Mouse (Mus musculus) hindlimb bud, embryonic 11.5 days (tissue): ENCODE results near the gene Olfr314.
"Not testable (repeated sequence)": the region's sequence is repeated elsewhere in the genome, so short reads cannot be mapped to it uniquely, and the experiment has no call there.

ENCODE experiments used
- DNase-seq: peaks from one replicate; pipeline ENCODE4 v3.0.0-alpha.2; 2012; ENCODE audit warnings: low read depth, low spot score; ENCODE audit errors: extremely low spot score

Gene Olfr314

DNA sequence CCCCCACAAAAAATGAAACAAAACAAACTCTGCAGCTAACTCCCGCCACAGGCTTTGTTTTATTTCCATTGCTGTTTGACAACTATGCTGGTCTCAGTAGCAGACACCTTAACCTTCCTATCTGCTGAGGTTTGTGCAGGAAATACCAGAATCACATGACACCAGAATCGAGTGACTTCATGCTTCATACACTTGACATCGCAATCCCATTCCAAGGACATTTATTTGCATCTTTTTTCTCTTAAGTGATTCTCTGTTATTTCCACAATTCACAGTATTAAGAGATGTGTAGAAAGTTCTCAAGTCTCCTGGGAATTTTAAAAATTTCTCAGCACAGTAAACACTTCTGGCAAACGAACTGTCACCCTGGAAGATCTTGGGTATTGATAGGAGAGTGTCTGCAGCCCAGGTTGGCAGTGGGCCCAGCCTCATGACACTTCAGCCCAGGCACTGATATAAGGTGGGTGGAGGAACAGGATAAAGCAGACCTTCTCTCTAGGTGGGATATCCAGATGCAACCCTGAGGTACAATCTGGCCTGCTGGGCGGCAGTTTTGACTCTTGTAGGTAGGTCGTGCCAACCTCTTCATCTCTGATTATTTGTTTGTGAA, at the start of gene Olfr314:
Gene Olfr314, plus strand, starts transcription at position 473 of the 610 bp plus-strand sequence.
- no peak for DNase-seq

DNA sequence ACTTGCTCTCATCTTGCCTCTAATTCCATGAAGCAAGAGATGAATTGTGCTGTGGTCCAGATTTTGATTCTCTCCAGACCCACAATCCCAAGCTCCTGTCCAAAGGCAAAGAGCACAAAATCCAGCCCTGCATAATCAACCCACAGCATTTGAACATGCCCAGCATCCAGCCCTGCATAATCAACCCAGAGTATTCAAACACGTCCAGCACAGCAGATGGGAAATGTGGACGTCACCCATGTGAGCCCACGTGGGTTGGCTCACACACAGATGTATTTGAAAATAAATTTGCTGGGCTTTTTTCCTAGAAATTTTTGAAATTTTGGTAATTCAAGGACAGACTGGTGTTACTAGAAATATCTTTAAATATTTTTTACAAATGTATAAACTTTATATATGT, 49.4 kb upstream of the Olfr314 start:
- DNase-seq, result no peak

DNA sequence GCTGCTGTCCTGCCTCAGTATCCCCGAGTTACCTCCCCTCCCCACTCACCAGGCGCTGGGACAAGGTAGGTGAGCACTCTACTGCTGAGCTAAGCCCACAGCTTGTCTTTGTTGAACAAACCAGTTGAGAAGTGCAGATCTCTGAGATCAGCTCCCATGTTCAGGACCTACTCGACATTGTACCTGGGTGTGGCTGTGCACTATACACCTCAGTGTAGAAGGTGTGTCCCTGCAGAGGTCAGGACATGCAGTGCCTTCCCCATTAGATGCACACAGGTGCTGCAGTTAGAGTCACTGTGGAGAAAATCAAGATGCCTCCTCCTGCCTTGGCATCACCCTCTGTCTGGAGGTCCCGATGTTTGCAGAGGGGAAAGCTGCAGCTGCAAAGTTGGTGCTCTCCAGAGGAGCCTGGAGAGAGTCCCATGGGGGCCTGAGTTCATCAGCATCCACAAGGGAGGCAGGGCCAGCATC, 43.9 kb upstream of the Olfr314 start, which contains the start of gene Olfr317:
Gene Olfr317, minus strand, starts transcription at position 421 of the 471 bp plus-strand sequence.
- no peak for DNase-seq

DNA sequence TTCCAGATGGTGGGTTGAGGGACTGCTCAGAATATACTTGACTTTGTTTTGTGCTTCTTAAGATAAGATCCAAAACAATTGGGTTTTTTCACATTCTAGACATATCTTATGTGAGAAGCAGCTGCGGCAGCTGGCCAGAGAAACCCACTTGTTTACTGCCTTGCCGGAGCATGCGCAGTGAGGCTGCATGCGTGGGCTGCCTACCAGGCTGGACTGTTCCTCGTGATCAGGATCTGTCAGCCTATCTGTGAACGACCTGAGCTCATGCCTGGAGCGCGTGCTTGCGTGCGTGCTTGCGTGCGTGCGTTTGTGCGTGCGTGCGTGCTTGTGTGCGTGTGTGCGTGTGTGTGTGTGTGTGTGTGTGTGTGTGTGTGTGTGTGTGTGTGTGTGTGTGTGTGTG, 31.7 kb upstream of the Olfr314 start:
- DNase-seq, result not testable (repeated sequence)

DNA sequence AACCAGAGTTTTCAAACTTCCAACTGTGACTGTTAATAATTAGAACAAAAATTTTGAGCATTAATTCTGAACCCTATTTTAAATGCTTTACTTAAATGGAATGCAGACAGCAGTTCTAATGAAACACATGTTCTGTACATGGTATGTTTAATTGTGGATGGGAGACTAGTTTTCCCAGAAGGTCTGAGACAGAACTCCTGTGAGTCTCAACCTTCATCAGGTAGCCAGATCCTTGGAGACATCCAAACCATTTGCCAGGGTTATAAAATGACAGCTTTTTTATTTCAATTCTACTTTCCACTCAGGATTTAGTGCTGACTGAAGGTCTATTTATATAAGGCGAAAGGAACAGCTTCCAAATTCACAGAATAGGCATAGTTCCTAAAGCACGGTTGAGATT, 30.3 kb upstream of the Olfr314 start, which contains the start of gene Olfr316:
Gene Olfr316, plus strand, starts transcription at position 301 of the 400 bp plus-strand sequence.
- DNase-seq, result no peak

DNA sequence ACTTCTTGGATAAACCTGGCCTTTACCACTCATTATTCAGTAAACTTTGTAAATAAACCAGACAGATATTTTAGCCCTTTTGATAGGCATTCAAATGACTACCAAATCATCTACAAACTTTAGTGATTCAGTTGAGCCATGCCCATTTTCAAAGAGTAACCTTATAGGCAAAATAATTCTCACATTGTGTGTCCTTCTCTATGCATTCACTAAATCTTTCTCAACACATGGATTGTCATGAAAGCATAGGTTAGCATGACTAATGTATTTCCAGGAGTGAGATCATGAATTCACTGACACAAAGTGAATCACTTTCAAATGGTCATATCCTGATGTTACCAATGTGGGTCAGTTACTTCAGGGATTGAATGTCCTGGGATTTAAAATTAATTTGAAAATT, 9.9 kb upstream of the Olfr314 start, which contains the start of gene Olfr315:
Gene Olfr315, plus strand, starts transcription at position 301 of the 400 bp plus-strand sequence.
- DNase-seq, result no peak

DNA sequence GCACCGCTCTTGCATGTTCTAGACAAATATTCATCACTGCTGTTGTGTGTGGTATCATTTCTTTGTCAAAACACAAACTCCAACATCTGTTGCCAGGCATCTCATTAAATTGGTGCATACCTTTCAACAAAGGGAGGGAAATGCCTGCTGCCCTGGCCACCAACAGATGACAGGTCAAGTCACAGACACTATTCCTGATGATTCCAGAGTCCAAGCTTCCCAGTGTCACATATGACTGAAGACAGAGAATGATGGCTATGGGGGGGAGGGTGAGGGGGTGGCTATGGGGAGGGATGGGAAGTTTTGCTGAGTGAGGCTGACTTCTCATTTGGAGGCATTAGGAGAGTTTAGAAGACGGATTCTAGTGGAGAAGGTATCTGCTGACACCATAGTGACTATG, 1.4 kb downstream of the Olfr314 start:
- no peak for DNase-seq

DNA sequence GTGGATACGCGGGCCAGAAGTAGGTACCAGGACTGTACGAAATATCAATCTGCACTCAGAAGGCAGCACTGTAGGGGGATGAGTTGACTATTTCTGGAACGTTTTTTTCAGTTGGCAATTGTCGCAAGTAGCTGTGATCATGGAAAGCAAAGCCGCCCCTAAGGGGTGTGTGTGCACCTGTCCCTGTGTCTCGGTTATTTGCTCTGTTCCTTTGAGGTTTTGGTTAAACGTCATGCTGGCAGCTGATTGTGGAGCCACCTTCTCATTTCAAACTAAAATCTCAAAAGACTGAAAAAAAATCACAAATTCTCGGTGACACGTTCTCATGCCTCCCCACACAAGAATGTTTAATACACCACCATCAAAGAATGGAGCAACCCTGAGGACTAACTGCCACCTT, 4.9 kb downstream of the Olfr314 start:
- no peak for DNase-seq

DNA sequence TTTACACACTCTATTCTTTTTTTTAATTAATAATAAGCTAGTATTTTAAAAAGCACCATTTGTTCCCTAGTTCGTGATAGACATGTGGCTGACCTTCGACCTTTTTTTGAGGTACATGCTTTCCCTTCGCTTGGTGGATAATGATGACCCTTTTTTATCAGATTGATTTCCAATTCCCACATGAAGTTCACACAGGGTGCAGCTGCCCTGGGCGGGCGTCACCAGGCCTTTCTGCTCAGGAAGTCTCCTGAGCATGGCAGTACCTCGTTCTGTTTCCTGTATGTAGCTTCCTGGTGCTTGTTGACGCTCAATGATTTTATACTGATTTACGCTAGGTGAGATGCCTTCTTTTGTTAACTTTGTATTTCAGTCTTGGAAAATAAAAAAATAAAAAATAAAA, 5.6 kb downstream of the Olfr314 start:
- no peak for DNase-seq

DNA sequence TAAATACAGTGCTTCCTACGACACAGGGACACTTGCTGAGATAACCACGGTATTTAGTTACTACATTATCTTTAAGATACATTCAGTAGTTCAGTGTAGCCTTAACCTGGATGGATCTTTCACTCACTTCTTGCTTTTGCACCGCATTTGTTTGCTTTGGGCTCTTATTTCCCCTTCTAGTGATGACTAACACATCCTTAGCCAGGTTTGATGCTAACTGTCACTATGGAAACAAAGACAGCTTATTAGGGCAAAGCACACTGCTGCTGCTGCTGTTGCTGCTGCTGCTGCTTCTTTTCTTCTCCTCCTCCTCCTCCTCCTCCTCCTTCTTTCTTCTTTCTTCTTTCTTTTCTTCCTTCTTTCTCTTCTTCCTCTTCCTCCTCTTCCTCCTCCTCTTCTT, 6.8 kb downstream of the Olfr314 start:
- no peak for DNase-seq

DNA sequence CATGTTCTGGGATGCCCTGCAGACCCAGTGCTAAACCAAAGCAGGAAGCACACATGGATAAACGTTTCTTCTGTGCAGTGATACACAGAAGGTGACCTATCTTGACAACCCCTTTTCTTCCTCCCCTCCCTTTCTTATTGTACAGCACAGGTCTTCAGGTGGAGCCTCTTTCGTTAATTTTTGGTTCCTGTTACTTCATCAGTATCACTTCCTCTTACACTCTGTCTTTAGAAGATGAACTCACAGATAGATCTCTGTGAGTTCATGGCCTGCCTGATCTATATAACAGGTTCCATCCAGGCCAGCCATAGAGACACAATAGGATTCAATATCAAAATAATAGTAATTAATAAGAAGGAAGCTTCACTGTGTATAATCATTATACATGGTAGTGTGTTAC, 7.3 kb downstream of the Olfr314 start:
- no peak for DNase-seq

DNA sequence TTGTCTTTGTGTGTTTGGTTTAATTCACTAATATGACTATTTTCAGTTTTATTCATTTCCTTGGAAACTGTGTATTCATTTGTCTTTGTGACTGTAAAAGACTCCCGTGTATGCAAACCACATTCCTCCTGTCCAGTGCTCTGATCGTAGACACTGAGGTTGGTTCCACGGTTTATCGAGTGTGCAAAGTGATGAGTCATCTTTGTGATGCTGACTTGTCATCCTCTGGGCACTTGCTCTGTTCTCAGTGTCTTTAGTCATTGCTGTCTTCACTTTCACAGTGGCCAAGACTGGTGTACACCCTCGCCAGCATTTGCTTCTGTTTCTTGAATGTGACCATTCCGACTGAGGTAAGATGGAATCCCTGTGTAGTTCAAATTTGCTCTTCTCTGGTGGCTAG, 7.9 kb downstream of the Olfr314 start:
- DNase-seq, result no peak

DNA sequence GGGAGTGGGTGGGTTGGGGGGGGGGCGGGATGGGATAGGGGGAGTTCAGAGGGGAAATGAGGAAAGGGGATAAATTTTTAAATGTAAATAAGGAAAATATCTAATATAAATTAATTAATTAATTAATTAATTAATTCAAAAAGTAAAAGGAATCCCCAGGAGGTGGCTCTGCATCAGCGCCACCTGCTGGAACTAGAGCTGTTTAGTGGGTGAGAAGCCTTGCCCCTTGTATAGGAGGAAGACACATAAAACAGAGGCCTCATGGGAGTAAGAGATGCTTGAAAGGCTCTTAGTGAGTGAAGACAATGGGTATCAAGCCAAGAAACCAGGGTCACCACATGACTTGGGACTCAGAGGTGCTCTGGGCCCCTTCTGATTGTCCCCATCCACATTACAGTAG, 13.1 kb downstream of the Olfr314 start:
- DNase-seq, result no peak

DNA sequence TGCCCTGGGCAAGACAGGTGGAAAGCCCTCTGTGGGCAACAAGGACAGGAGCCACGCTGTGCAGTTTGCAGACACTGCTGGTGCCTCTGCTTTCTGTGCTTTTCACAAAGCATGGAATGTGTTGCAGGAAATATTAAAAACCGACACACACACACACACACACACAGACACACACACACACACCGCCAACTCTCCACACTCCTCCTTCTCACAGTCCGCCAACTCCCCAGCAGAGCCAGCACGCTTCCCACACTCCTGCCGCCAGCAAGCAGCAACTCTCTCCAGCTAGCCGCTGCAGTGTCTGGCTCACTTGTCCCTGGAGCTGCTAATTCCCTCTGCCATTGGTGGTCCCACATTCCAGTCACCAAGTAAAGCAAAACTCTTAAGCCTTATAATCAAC, 14.1 kb downstream of the Olfr314 start:
- DNase-seq, result no peak

DNA sequence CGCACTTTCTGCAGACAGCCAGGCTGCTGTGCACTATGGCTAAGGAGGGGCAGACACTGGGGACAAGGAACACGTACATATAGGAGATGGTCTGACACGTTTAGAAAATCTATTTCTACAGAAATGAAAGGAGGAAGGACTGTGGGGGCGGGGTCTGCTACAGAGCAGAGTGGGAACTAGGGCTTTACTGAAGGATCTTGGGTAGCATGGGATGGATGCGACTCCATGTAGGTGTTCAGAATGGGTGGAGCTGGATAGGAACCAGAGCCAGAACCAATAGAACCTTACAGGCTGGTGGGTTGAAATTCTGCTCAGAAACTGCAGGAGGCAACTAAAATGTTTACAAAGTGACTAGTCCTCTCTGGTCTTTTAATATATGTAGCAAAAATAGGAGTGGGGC, 17.0 kb downstream of the Olfr314 start:
- DNase-seq, result no peak

DNA sequence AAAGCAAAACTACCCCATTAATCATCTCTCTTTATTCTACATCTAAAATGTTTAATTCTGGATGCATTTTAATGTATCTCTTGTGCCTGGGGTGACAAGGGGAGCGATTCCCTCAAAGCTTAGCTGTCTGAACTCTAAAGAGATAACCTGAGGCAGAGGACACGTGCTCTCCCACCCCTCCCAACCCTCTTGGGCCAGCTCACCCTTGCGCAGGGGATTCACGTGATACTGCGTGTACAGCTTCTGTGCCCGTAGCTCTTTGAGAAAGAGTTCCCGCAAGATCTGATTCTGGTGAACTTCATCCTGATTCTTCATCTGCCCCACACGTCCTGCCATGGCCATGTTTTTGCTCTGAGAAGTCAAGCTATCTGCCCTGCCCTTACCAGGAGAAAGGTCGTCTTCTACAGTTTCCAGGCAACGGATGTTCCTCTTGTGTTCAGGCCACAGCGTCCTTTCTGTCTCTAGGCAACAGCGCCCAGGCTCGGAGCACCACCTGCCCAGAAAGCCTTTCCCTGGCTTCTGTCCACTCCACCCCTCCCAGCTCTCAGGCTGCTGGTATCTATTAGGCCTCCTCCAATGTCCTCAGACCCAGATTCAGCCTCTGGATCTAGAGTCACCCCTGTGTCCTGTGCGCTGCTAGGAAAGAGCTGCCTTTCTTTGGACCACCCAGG, 18.9 kb downstream of the Olfr314 start, which contains the start of gene Fam183b:
Gene Fam183b, minus strand, starts transcription at position 403 of the 671 bp plus-strand sequence.
- no peak for DNase-seq

DNA sequence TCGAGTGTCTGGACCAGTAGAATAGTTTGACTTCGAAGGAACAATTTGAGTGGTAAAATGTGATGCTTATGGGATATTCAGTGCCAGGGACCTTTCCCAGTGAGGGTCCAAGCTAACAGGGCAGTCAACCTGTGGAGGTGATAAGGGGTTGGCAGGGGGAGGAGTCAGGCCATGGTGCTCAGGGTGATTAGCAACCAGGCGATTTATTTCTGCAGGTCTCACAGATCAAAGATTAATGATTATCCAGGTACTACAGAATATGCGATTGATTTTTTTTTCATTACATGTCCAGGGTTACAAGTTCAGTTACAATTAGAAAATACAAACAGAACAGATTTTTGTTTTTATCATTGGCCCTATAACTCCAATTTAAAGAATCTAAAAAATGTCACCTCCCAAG, 21.1 kb downstream of the Olfr314 start:
- no peak for DNase-seq

DNA sequence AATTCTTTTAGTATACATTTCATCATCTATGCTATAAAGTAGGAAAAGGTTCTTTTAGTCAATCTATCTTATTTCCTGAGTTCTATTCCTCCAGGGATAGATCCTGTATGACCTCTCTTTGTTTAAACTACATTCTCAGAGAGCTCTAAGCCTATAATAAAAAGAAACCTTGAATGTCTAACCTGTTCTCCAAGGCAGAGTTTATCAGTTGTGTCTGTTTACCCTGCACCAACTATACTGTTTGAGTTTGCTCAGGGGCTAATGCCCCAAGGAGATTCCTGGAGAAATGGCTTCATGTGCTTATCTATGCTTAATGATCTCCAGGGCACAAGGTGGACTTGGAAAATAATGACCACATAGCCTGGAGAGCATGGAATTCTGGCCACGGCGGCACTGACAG, 21.6 kb downstream of the Olfr314 start:
- no peak for DNase-seq

DNA sequence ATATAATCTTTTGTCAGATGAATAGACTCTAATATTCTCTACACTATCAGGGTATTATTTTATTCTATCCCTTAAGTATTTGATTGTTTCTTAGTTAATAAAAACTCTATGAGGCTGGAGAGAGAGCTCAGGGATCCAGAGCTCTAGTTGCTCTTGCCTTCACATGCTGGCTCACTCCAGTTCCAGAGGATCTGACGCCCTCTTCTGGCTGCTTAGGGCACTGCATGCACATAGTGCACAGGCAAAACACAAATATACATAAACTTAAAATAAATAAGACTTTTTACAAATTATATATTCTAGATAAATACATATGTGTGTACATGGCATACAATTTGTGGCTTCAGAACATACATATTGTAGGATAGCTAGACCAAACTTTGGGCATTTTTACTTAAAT, 29.2 kb downstream of the Olfr314 start:
- no peak for DNase-seq

DNA sequence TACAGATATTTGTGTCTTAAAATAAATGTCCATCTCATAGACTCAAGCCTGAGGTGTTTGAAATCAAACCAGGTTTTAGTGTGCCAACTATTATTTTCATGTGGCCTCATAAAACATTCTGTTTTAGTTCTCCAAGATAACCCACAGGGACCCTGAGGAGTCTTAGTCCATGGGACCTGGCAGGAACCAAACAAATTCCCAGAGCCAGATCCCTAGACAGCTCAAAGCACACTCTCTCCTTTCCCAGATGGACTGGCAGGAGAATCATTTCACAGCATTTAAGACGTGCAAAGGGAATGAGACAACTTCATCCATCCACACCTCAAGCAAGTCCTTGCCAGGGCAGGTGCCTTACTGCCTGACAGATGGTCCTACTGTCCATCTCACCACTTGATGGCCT, 31.9 kb downstream of the Olfr314 start, which contains the start of gene Olfr313:
Gene Olfr313, plus strand, starts transcription at position 301 of the 400 bp plus-strand sequence.
- DNase-seq, result not testable (repeated sequence)

DNA sequence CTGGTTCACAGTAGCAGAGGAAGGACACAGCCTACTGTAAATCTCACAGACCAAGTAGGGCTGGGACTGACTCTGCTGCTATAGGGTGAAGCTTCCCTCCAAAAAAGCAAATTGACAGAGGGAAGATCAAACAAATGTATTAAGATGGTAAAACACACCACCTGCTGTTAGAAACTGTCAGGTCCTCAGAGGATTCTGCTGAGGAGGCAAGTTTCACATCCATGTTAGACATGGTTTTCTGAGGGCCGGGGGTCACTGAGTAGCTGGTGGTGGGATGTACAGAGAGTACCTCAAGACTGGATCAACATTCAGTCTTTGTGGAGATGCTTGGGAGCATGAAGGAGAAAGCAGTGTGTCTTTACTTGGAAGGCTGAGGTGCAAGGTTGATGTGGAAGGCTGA, 32.9 kb downstream of the Olfr314 start:
- DNase-seq, result no peak

DNA sequence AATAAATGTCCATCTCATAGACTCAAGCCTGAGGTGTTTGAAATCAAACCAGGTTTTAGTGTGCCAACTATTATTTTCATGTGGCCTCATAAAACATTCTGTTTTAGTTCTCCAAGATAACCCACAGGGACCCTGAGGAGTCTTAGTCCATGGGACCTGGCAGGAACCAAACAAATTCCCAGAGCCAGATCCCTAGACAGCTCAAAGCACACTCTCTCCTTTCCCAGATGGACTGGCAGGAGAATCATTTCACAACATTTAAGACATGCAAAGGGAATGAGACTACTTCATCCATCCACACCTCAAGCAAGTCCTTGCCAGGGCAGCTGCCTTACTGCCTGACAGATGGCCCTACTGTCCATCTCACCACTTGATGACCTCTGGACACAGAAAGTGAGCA, 46.2 kb downstream of the Olfr314 start, which contains the start of gene Olfr312:
Gene Olfr312, plus strand, starts transcription at position 301 of the 400 bp plus-strand sequence.
- not testable (repeated sequence) for DNase-seq
